Mouse (Mus musculus): ENCODE measurements at regions not wholly inside any gene's neighbourhood (a gene's known extent, or its start where the extent isn't known, plus 50 kb on each side); places are given as distances from the start of the nearest gene placed in this dataset.

GRCm38 (mm10) chr3:16816101-16816500 lies 809.9 kb upstream of the Gm5150 start:
- no peak for DNase-seq

- DNase-seq, result no peak
These were observed 804.8 kb upstream of the Gm5150 start for GRCm38 (mm10) chr3:16810878-16811611.

- no peak for DNase-seq
These were observed 797.4 kb upstream of the Gm5150 start for GRCm38 (mm10) chr3:16803603-16804002.
